Mouse (Mus musculus) urinary bladder, adult 2 months (tissue): ENCODE results near the gene Creb3. TPM values are rescaled to one million over a fixed set of nuclear protein-coding genes. Genes with fewer than 3 reads are reported as not detected.

Source experiments
- polyA plus RNA-seq: library from polyadenylated mRNA; depleted of rRNA; stranded (reverse); fragments of >200 nt; gene quantifications from 2 replicates; pipeline ENCODE4 v1.2.3, GENCODE M21; 2012; rRNA removed

Gene Creb3
- polyA plus RNA-seq, 1 experiment: 77.0 TPM

Other genes with a start within 250 kb of the Creb3 start
- 22.3 and 43.1 TPM in 2 replicates for gene Rusc2, start 180.4 kb upstream of the Creb3 start, polyA plus RNA-seq
- gene Fam166b, start 133.2 kb upstream of the Creb3 start, polyA plus RNA-seq: 0.55 and 0.59 TPM in 2 replicates
- 25.8 and 34.2 TPM in 2 replicates for gene Tesk1, start 120.4 kb upstream of the Creb3 start, polyA plus RNA-seq
- 2.4 and 4.6 TPM in 2 replicates for gene Cd72, start 107.7 kb upstream of the Creb3 start, polyA plus RNA-seq
- 0.22 and 0.41 TPM in 2 replicates for gene Sit1, start 78.6 kb upstream of the Creb3 start, polyA plus RNA-seq
- 272 and 290 TPM in 2 replicates for gene Ccdc107, start 69.4 kb upstream of the Creb3 start, polyA plus RNA-seq
- 14.7 and 26.0 TPM in 2 replicates for gene Arhgef39, start 62.6 kb upstream of the Creb3 start, polyA plus RNA-seq
- gene Car9, start 55.4 kb upstream of the Creb3 start, polyA plus RNA-seq: 1.3 and 1.9 TPM in 2 replicates
- gene Tpm2, start 38.6 kb upstream of the Creb3 start, polyA plus RNA-seq: 3,808 and 5,340 TPM in 2 replicates
- 124 and 153 TPM in 2 replicates for gene Tln1, start 359 bp downstream of the Creb3 start, polyA plus RNA-seq
- 34.9 and 35.1 TPM in 2 replicates for gene Rgp1, start 16.4 kb downstream of the Creb3 start, polyA plus RNA-seq
- 15.1 and 16.8 TPM in 2 replicates for gene Gba2, start 16.5 kb downstream of the Creb3 start, polyA plus RNA-seq
- 0.44 TPM in 1 of 2 replicates, not detected in the other for gene Msmp, start 22.2 kb downstream of the Creb3 start, polyA plus RNA-seq
- gene Npr2, start 69.6 kb downstream of the Creb3 start, polyA plus RNA-seq: 54.7 and 69.7 TPM in 2 replicates
- 1.0 and 1.3 TPM in 2 replicates for gene Spag8, start 91.3 kb downstream of the Creb3 start, polyA plus RNA-seq
- gene Hint2, start 94.1 kb downstream of the Creb3 start, polyA plus RNA-seq: 107 and 112 TPM in 2 replicates
- 8.3 and 12.6 TPM in 2 replicates for gene Tmem8b, start 106.6 kb downstream of the Creb3 start, polyA plus RNA-seq
- 0.41 and 0.51 TPM in 2 replicates for gene Fam221b, start 106.8 kb downstream of the Creb3 start, polyA plus RNA-seq
- not detected in 2 replicates for gene Olfr70, start 138.5 kb downstream of the Creb3 start, polyA plus RNA-seq
- gene Olfr71, start 147.9 kb downstream of the Creb3 start, polyA plus RNA-seq: not detected in 2 replicates
- gene Hrct1, start 164.9 kb downstream of the Creb3 start, polyA plus RNA-seq: 5.2 and 7.8 TPM in 2 replicates
- gene Spaar, start 167.7 kb downstream of the Creb3 start, polyA plus RNA-seq: 1.2 and 1.6 TPM in 2 replicates
- not detected in 2 replicates for gene Olfr159, start 208.7 kb downstream of the Creb3 start, polyA plus RNA-seq